17 mouse cellular contexts compared by ENCODE assay signal in genomic region chr12:81640656-81641055, GRCm38 (mm10). TPM values are rescaled to one million over a fixed set of nuclear protein-coding genes. Genes with fewer than 3 reads are reported as not detected.
"Had no signal": no experiment of that assay in that cellular context is flagged by ENCODE, and none has a peak within 500 bp of the region (broad histone marks: within the 10 kb centered on the region; RNA-seq: fewer than 3 reads in every experiment).

No protein-coding gene starts in this region.

- H3K36me3 ChIP-seq: liver, embryonic 15.5 days; lung, embryonic 15.5 days; midbrain, embryonic 15.5 days; neural tube, embryonic 12.5 days; stomach, embryonic 15.5 days had no signal

- H3K27ac ChIP-seq: liver, embryonic 15.5 days; lung, embryonic 15.5 days; macrophage; midbrain, embryonic 13.5 days; midbrain, embryonic 15.5 days; neural tube, embryonic 12.5 days; stomach, embryonic 15.5 days; stomach, postnatal 0 days had no signal

- H3K4me2 ChIP-seq: liver, embryonic 15.5 days; lung, embryonic 15.5 days; midbrain, embryonic 11.5 days; midbrain, embryonic 13.5 days; midbrain, embryonic 15.5 days; neural tube, embryonic 12.5 days; stomach, embryonic 15.5 days had no signal

- H3K4me1 ChIP-seq: liver, embryonic 15.5 days; neural tube, embryonic 12.5 days; stomach, embryonic 15.5 days had no signal

- H3K9me3 ChIP-seq: liver, embryonic 15.5 days; lung, embryonic 15.5 days; midbrain, embryonic 13.5 days; midbrain, embryonic 15.5 days; neural tube, embryonic 12.5 days; stomach, embryonic 15.5 days had no signal

- H3K9ac ChIP-seq: liver, embryonic 15.5 days; liver, postnatal 0 days; lung, embryonic 15.5 days; midbrain, embryonic 13.5 days; midbrain, embryonic 15.5 days; neural tube, embryonic 12.5 days; stomach, embryonic 15.5 days had no signal

- H3K4me3 ChIP-seq: liver, embryonic 15.5 days; lung, embryonic 15.5 days; midbrain, embryonic 13.5 days; midbrain, embryonic 15.5 days; neural tube, embryonic 12.5 days; stomach, embryonic 15.5 days had no signal

- H3K27me3 ChIP-seq: liver, embryonic 15.5 days; lung, embryonic 15.5 days; midbrain, embryonic 13.5 days; midbrain, embryonic 15.5 days; neural tube, embryonic 12.5 days; stomach, embryonic 15.5 days had no signal

- ATAC-seq: liver, postnatal 0 days; lung, postnatal 0 days; midbrain, embryonic 13.5 days; midbrain, embryonic 15.5 days had no signal

- DNase-seq: liver, postnatal 0 days; lung, adult 2 months; lung, postnatal 14 days; lung, postnatal 36 days; right cerebral cortex, postnatal 14 days; thymus, adult 2 months; thymus, postnatal 25 days had no signal

RNA-seq across cellular contexts. Expression of gene Ttc9, which starts 9.6 kb away (rescaled TPM):
- polyA plus RNA-seq: liver, postnatal 0 days; macrophage had no signal
